Mouse (Mus musculus) E14TG2a.4 (cell line): ENCODE results near the gene Atxn1.

Source experiments
- H3K27me3 ChIP-seq: 2 replicates; pipeline ENCODE4 v1.6.1; 2014; ENCODE audit warnings: low read length, control low read depth; ENCODE audit not compliant: insufficient read depth
- H3K36me3 ChIP-seq: 2 replicates; pipeline ENCODE4 v1.6.1; 2014; ENCODE audit warnings: low read length, control low read depth; ENCODE audit not compliant: insufficient read depth
- H3K4me1 ChIP-seq: replicated peaks from 2 replicates; pipeline ENCODE4 v1.6.1; 2014; ENCODE audit warnings: low read depth, low read length, control low read depth
- H3K4me3 ChIP-seq: replicated peaks from 2 replicates; pipeline ENCODE4 v1.5.1; 2014; ENCODE audit warnings: mild to moderate bottlenecking, low read length
- H3K9me3 ChIP-seq: 2 replicates; pipeline ENCODE4 v1.6.1; 2014; ENCODE audit warnings: low read length, control low read depth
- CTCF ChIP-seq: conservative IDR thresholded peaks from 2 replicates; pipeline ENCODE4 v1.5.1; 2014; ENCODE audit warnings: low read length
- NANOG ChIP-seq: IDR thresholded peaks from 2 replicates; pipeline ENCODE4 v1.6.1; 2014; ENCODE audit warnings: borderline replicate concordance, low read length, mixed read lengths
- POU5F1 ChIP-seq: IDR thresholded peaks from 2 replicates; pipeline ENCODE4 v1.6.1; 2014; ENCODE audit warnings: low read length, borderline replicate concordance

Atxn1 gene

GRCm38 (mm10) chr13:45685575-45686308 is 279.1 kb downstream of the Atxn1 start:
- Histone ChIP-seq H3K27me3 (0 out of 2 replicates have a peak, but pooled peaks cover 2% of the 10 kb centered on the region), H3K9me3 (no peaks in the 10 kb centered on the region), H3K4me3 (no peak overlapping the region), H3K36me3 (no peaks in the 10 kb centered on the region), H3K4me1 (no peaks in the 10 kb centered on the region)
- no peak for TF ChIP-seq NANOG
- TF ChIP-seq CTCF: no peak
- TF ChIP-seq POU5F1: no peak

DNA sequence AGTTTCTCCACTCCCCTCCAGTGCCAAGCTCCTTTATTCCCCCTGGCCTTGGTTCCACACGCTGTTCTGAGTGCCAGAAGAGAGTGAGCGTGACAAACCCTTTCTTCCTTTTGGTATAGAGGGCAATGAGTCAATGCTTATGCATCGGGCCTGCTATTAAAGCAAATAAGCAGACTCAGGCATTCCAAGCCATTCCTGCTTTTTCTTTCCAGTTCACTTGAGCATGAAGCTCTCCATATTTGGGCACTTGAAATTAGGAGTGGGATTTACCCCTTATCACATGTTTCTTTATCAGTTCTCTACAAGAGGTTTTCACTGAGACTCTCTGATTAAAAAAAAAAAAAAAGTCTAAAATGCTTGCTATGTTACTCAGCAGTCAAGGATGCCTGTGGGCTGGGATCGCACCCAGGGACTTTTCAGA is 279.9 kb downstream of the Atxn1 start:
- Histone ChIP-seq H3K4me1 (no peaks in the 10 kb centered on the region), H3K4me3 (no peak overlapping the region), H3K9me3 (no peaks in the 10 kb centered on the region), H3K36me3 (no peaks in the 10 kb centered on the region), H3K27me3 (no peaks in the 10 kb centered on the region)
- TF ChIP-seq CTCF: no peak
- no peak for TF ChIP-seq POU5F1
- no peak for TF ChIP-seq NANOG

DNA sequence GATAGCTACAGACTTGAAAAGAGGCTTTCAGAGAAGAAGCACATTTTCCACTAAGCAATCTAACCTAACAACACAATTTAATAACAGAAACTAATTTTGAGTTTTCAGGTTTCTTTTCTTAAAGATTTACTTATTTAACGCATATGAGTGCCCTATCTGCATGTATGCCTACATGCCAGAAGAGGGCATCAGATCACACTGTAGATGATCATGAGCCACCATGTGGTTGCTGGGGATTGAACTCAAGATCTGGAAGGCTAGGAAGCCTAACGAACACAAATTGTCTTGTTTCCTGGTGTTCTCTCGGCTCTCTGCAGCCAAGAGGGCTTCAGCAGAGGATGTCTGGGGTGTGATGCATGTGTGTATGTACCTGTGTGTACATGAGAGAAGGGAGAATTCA is 280.8 kb downstream of the Atxn1 start:
- no peak overlapping the region for H3K4me3 ChIP-seq
- H3K27me3 ChIP-seq: no peaks in the 10 kb centered on the region
- H3K36me3 ChIP-seq: no peaks in the 10 kb centered on the region
- H3K9me3 ChIP-seq: no peaks in the 10 kb centered on the region
- no peak for TF ChIP-seq NANOG
- TF ChIP-seq CTCF: no peak
- TF ChIP-seq POU5F1: no peak
- no peaks in the 10 kb centered on the region for H3K4me1 ChIP-seq

DNA sequence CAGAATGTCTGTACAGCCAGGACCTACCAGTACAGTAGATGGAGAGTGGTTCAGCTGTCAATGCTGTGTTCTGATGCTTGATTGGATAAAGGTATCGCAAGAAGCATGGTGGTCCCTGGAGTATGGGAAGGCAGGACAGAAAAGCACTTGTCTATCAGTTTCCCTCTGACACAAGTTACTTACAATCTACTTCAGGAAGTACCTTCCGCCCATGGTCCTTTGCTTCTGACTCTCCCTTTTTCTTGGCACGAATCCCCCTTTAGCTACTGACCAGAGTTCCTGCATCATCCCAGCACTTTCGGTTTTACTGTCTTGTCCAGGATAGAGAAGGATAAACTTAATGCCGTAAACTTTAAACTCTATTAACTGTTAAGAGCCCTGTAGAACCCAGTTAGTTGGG is 283.6 kb downstream of the Atxn1 start:
- Histone ChIP-seq H3K27me3 (no peaks in the 10 kb centered on the region), H3K9me3 (no peaks in the 10 kb centered on the region), H3K4me3 (no peak overlapping the region), H3K36me3 (no peaks in the 10 kb centered on the region), H3K4me1 (no peaks in the 10 kb centered on the region)
- no peak for TF ChIP-seq CTCF
- TF ChIP-seq POU5F1: no peak
- TF ChIP-seq NANOG: no peak

DNA sequence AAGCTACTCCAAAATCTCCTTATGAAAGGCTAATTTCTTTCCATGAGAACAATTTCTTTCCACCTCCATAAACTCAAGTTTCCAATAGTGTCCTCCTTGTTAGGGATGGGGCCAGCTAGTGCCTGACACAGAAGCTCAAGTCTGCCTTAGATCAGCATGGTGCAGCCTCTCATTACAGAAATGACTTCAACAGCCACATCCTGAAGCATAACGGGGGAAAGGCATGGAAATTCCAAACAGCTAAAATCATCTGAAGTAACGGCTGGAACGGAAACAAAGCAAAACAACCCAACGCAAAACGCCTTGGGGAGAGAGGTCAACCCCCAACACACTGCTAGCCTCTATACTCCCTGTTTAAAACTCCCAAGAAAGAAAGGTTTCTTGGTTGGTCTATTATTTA is 284.2 kb downstream of the Atxn1 start:
- Histone ChIP-seq H3K4me3 (no peak overlapping the region), H3K4me1 (no peaks in the 10 kb centered on the region), H3K36me3 (no peaks in the 10 kb centered on the region), H3K9me3 (no peaks in the 10 kb centered on the region), H3K27me3 (no peaks in the 10 kb centered on the region)
- TF ChIP-seq POU5F1 (no peak), NANOG (no peak), CTCF (no peak)

DNA sequence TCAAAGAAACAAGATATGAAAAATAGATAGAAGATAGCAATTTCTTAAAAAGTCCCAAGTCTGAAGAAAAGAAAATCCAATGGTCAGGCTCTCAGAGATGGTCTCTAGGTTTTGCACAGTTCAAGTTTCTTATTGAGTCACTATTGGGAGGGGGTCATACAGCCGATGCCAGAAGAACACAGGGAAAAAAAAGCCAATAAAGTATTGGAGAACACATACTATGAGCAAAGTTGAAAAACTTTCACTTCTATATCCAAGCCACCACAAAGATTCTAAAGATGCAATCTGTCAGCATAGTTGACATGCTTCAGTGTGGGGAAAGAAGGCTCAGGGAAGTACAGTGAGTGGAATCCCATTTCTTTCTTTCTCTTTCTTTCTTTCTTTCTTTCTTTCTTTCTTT is 285.7 kb downstream of the Atxn1 start:
- H3K27me3 ChIP-seq: no peaks in the 10 kb centered on the region
- no peaks in the 10 kb centered on the region for H3K4me1 ChIP-seq
- no peaks in the 10 kb centered on the region for H3K36me3 ChIP-seq
- no peaks in the 10 kb centered on the region for H3K9me3 ChIP-seq
- no peak overlapping the region for H3K4me3 ChIP-seq
- TF ChIP-seq POU5F1 (no peak), NANOG (no peak)

DNA sequence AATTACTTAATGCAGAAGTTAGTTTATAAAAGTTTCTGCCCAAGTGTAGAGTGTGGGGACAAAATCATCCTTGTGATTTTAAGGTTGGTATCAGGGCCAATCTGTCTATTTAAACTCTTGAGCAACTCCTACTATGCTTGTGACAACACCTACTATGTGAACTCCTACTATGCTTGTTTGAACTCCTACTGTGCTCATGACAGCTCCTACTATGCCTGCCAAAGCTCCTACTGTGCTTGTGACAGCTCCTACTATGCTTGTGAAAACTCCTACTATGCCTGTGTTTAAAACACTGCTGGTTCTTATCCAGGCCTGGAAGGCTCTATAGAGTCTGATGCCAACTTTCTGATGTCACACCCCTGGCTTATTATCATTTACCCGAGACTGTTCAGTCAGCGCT is 292.2 kb downstream of the Atxn1 start:
- Histone ChIP-seq H3K9me3 (no peaks in the 10 kb centered on the region), H3K4me3 (no peak overlapping the region), H3K27me3 (no peaks in the 10 kb centered on the region), H3K36me3 (no peaks in the 10 kb centered on the region), H3K4me1 (no peaks in the 10 kb centered on the region)
- no peak for TF ChIP-seq NANOG
- no peak for TF ChIP-seq CTCF
- no peak for TF ChIP-seq POU5F1

GRCm38 (mm10) chr13:45669969-45670368 is 294.8 kb downstream of the Atxn1 start:
- H3K4me1 ChIP-seq: no peaks in the 10 kb centered on the region
- H3K27me3 ChIP-seq: no peaks in the 10 kb centered on the region
- no peak overlapping the region for H3K4me3 ChIP-seq
- TF ChIP-seq NANOG (no peak), POU5F1 (no peak), CTCF (no peak)
- no peaks in the 10 kb centered on the region for H3K36me3 ChIP-seq
- no peaks in the 10 kb centered on the region for H3K9me3 ChIP-seq

DNA sequence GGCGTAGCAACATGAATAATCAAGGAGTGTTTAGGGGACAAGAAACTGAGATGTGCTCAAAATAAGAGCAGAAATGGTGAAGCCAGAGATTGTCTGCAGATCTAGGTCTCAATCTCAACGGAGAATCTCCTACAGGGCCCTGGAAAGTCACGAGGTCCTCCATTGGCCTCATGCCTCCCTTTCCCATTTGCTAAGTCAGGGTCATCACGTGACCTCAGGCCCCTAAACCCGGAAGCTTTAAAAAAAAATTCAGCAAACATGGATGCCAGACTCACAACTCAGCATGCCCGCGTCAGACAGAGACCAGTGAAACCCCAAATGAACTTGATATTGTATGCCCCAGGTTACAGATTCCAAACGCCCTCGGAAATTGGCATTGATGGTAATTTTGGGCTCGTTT is 302.0 kb downstream of the Atxn1 start:
- Histone ChIP-seq H3K27me3 (no peaks in the 10 kb centered on the region), H3K4me3 (no peak overlapping the region), H3K9me3 (no peaks in the 10 kb centered on the region), H3K36me3 (no peaks in the 10 kb centered on the region), H3K4me1 (no peaks in the 10 kb centered on the region)
- no peak for TF ChIP-seq NANOG
- no peak for TF ChIP-seq CTCF
- no peak for TF ChIP-seq POU5F1
